Mouse (Mus musculus) cerebellum, adult 18-20 months (tissue): ENCODE results near the gene St7l.
"Not testable (repeated sequence)": the region's sequence is repeated elsewhere in the genome, so short reads cannot be mapped to it uniquely, and the experiment has no call there.

Source experiments
- DNase-seq, 2 experiments: peaks; one replicate each; pipeline ENCODE4 v3.0.0; 2021

St7l gene

DNA sequence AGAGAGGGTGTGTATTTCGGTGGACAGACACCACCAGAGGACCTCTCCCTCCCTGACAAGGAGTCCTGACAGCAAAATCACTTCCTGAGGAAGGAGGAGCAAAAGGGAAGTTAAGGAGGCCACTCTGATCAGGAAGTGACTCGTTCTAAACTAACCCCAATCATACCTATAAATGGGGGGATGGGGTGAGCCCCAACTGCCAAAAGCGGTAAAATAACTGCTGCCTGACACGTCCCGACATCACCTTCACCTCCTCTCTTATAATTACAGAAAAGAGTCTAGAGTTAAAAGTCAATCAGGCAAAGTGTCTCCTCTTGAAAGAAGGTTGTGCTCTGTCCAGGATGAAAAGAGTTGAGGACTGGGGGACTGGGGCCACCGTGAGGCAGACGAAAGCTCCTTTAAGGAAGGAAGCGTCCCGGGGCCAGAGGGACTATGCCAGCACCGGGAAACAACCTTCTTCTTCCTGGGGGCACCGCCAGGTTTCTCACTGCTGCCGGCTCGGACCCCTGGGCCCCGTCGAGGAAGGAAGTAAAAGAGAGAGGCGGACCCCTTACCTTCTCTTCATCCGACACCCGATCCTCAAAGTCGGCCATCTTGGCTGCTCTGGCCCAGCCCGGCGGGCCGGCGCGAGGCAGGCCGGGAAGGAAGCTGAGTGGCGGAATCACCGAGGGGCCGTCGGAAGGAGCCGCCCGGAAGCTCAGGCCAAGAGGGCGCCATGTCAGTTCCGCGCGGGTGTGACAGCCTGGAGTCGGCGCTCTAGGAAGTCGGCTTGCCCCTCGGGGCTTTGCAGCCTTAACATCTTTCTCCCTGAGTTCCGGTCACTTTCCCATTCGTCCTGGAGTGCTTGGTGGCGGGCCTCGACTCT is at the start of gene St7l, which contains the start of gene Capza1:
St7l (plus strand) TSS at position 220 of the 865 bp plus-strand sequence.
Capza1 (minus strand) TSS at position 720 of the 865 bp plus-strand sequence.
- DNase-seq, result peak; percentile 90 to 91

DNA sequence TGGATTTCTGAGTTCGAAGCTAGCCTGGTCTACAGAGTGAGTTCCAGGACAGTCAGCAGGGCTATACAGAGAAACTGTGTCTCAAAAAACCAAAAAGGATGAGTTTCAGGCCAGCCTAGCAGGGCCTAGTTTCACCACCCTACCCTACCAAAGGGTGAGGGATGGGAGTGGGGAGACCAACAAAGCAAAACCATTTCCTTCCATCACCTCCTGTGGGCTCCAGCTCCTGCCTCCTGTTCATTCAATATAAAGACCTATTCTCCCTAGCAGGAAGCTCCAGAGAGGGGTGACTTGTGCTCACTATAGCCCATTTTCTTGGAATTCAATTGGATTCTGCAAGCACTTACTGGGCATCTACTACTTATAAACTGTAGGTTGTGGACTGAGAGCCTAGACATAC is 49.1 kb upstream of the St7l start:
- DNase-seq, result no peak

DNA sequence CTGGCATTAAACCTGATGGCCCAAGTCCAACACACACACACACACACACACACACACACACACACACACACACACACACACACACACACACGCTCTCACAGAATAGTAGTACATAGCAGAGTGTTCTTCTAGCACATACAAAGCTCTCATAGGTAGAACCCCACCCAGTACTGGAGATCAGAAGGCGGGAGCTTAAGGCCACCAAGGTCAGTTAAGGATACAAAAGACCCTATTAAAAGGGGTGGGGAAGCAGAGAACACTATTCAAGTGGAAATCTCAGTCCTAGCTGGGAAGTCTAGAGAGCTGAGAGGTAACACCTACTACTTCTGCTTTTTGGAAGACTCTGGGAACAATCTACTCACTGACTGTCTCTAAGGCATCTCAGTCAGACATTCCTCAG is 48.5 kb upstream of the St7l start:
- DNase-seq, result no peak

DNA sequence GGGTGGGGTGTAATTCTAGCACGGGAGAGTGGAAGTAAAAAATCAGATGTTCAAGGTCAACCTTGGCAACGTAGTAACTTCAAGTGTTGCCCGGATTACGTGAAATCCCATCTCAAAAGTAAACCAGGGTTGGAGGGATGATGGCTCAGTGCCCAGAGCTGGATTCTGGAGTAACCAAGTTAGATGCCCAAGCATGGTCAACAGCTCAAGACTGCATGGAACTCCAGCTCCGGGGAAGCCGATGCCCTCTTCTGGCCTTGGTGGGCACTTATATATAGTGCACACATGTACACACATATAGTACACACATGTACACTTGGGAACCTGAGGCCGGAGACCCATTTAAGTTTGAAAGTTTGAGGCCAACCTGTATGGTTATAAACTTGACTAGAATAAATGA is 47.7 kb upstream of the St7l start:
- DNase-seq, result no peak

DNA sequence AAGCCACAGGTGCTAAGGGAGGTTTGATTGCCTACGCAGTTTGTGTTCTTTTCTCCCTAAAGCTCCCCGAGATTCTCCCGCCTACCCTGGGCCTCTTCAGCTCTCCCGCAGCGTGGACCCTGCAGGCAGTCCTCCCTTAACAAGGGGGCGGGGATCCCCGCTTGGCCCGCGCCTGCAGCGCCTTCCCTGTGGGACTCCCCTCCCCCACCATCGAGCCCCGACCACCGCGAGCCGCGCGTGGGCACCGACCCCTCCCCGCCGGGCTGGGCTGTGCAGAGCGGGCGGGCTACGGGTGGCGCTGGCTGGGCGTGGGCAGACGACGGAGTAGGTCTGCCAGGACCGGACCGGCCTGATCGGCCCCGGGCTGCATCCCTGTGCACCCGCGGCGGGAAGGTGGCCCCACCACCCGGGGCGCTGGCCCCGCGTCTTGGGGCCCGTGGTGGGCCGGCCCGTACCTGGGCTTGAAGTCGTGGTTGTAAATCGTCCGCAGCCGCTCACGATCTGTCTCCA is 46.3 kb upstream of the St7l start:
- DNase-seq, result peak; percentile 12 to 32

DNA sequence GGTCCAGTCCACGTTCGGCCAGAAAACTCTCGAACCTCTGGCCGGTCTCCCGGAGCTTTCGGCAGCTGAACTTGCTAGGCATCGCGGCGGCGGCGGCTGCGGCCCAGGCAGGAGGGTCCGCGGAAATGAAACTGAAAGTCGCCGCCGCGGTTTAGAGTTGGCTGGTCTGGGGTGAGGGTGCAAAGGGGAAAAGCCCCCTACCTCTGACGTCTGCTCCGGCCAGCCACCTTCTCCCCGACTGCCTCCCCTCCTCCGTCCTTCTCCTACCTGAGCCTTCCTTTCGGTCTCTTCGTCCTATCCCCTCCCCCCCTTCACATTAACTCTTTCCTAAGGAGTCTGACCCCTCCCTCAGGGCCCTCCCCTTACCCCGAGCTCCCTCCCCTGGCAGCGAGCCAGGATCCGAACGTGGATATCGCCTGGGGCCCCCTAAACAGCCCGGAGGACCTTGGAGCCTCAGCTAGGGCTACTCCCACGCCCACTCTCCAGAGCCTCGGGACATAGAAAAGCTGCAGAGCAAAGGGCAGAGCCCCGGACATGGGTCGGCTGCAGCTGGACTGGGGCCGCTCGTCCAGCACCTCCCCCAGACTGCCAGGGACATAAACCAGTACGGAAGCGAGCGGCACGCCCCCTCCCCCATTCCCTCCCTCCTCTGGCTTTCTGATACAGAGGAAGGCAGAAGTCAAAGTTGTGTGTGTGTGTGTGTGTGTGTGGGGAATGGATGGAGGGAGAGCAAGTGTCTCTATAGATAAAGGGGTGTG is 45.6 kb upstream of the St7l start, which contains the start of gene Mov10:
Mov10 (minus strand) TSS at position 573 of the 758 bp plus-strand sequence.
- DNase-seq, result peak; percentile 9 to 30

DNA sequence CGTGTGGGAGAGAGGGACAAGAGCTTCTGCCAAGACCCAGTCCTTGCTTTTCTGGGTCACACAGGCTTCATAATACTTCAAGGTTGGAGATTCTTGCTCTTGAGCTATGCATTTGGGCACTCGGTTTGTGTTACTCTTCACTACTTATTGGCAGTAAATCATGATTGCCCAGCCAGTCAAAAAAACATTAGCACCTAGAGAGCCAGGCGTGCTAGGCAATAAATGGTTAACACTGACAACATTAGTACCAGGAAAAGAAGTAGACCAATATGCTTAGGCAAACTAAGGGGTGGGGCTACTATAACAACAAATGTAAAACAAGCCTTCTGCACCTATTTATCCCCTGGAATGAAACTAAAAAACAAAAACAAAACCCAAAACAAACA is 45.1 kb upstream of the St7l start:
- no peak for DNase-seq

DNA sequence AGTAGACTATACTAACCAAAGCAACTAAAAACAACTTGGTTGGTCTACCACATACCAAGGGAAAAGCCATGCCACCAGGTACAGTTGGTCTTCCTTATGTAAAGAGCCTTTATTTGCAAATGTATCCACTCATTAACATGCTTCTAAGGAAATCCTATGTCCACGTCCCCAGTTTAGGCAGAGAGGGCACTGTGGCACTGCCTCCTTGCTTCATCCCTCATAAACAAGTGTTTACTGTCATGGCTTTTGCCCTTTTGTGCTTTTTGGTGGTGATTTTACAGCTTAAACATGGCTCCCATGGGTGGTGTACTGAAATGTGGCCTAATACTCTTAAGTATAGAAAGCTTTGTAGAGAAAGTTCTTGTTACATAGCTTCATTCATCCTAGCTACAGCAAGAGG is 43.4 kb upstream of the St7l start:
- DNase-seq, result no peak

DNA sequence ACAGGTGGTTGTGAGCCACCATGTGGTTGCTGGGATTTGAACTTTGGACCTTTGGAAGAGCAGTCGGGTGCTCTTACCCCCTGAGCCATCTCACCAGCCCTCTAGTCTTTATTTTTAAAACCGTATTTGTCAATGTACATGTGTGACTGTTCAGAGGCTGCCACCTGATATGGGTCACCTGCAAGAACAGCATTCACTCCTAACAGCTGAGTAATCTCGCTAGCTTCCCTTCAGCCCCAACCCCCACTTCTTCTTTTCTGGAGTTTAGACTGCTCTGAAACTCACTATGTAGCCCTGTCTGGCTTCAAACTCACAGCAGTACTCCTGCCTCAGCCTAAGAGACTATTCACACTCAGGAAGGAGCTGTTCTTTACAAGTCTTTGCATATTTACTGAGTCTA is 41.4 kb upstream of the St7l start:
- no peak for DNase-seq

DNA sequence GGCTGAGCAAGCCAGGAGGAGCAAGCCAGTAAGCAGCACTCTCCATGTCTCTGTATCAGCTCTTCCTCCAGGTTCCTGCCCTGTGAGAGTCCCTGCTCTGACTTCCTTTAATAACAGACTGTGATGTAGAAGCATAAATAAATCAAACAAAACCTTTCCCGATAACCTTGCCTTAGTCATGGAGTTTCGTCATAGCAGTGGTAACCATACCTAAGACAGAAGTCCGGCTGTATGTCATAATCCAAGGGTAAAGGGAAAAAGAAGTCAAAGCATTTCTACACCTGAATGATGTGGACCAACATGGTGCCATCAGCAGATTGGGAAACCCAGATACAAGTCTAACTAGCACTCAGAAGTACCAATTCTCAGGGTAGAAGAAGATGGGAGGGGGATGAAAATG is 28.0 kb upstream of the St7l start:
- no peak for DNase-seq

DNA sequence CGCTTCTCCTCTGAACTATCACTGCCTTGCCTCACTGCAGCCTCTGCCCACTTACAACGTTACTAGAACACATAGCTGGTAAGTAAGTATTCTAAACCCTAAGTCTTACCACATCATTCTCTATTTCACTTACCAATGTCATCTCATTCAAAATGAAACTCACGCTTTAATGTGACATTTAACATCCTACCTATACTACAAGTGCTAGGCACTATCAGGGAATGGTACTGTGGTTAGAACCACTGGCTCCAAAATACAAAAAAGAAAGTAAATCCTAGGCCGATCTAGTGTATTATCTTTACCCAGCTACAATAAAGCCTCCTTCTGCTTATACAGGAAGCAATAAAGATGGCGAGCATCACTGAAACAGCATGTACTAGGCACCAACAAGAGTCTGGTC is 22.8 kb upstream of the St7l start:
- no peak for DNase-seq

DNA sequence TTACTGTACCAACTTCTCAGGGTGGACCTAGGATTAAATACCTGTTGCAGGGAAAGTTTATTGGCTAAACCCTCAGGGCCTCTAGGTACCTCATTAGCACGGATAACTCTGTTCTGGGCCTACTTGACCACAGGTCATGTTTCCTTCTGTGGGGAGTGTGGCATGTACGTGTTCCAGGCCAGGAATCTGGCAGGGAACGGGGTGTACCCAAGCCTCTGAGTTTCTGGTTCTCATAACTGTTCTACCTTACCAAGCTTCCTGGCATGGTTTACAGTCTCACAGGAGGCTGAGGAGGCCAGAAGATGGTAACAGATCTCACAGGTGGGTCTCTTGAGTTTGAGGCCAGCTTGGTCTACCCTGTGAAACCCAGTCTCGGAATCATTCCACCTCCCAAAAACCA is 17.2 kb upstream of the St7l start:
- no peak for DNase-seq

DNA sequence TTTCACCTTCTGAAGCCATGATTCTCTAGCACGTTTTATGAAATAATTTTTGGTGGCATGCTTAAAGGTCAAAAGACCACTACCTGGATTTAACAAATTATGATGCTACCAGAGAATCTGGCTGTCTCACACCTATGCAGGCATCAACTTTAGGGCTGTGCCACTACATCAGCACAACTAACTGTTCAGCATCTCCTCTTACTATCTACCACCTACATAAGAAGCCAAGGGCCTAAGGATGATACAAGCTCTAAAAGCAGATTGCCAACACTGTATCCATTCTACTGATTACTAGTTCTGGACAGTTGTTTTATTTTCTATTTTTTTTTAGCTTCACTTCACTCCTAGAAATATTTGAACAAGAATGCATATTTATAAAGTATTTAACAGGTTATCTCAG is 9.3 kb upstream of the St7l start:
- DNase-seq, result no peak

DNA sequence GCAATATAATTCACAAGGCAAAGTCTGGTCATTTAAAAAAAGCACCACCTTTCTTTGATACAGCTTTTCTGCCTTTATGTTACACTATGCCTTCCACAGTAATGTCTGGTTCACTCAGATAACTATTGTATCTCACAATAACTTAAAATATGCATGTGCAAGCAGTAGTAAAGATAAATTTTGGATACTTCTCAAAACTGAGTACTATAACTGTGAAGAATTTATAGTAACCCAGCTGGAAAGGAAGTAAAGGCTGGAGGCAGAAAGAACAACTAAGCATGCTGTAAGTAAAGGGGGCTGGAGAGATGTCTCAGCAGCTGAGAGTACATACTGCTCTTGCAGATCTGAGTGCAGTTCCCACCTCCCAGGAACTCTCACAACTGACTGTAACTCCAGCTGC is 8.9 kb upstream of the St7l start:
- DNase-seq, result no peak

DNA sequence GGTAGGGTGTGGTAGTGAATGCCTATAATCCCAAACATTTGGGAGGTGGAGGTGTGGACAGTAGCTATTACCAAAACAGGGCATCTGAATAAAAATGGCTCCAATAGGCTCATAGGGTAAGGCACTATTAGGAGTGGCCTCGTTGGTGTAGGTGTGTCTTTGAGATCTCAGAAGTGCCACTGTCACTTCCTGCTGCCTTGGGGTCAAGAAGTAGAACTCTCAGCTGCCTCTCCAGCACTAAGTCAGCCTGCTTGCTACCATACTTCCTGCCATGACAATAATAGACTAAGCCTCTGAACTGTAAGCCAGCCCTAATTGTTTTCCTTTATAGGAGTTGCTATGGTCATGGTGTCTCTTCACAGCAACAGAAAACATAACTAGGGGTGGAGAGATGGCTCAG is 7.7 kb upstream of the St7l start:
- DNase-seq, result no peak

DNA sequence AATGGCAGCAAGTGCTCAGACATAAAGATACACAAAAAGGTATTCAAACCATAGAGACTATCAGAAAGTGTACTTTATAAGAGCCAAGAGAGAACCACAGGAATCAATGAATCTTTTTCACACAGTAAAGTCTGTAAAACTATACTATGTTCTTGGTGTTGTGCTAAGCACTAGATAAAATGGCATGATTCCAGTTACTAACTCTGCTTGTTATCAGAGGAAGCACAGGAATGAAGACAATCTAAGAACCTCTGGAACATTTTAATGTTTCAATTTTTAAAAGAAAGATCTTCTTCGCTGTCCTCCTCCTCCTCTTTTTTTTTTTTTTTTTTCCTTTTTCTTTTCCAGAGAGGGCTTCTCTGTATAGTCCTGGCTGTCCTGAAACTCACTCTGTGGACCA is 5.2 kb upstream of the St7l start:
- no peak for DNase-seq

DNA sequence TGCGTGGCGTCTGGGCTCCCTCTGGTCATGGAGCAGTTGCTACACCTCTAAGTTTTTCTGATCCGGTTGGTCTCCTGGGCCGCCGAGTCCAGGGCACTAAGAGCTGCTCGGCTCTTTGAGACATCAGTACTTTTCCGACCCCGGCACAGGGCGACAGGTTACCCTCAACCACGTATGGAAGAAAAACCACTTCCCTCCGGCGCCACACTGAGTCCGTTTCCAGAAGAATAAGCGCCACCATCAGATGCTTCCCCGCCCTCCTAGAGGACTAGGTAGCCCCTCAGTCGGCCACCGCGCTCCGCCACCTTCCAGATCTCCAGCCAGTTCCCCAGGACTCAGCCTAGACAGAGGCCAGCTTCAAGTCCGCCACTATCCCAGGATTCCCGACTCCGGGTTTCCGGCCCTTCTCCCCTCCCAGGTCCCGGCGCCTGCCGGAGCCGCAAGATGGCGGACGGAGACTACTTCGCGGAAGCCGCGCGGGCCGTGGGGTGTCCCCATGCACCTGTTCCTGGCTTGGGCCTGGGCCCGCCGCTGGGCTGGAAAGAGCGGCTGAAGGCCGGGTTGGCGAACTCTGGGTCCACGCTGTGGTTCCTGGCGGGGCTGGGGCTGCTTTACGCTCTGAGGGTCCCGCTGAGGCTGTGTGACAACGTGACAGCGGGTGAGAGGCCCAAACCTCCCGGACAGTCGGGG is 991 bp downstream of the St7l start:
- peak; percentile 92 to 94 for DNase-seq

DNA sequence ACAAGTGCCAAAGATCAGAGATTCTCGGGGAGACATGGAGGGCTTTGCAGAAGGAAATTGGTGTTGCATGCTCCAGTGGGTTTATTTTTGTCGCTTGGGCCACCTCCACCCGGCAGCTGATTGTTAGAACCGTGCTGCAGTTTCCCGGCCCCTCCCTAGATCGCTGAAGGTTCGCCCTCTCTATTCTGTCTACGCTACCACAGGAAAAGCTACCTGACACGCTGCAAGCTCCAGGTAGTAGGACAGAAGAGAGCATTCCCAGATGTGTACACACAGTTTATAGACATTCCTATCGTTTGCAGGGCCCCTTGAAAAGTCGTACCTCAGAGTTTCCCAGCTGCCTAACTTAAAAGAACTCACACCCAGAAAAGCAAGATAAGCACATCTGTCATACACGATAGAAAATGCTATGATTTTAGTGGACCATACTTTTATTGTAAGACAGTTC is 1.6 kb downstream of the St7l start:
- DNase-seq, result no peak

DNA sequence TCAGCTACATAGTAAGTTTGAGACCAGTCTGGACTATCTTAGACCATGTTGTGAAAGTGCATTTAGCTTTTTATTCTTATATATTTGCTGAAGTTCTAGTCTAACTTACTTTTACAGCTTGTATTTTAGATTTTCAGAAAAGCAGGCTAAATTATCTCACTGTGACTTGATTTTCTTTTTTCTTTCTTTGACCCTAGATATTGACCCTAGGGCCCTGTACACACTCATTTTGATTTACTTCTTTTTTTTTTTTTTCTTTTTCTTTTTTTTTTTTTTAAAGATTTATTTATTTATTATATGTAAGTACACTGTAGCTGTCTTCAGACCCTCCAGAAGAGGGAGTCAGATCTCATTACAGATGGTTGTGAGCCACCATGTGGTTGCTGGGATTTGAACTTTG is 2.9 kb downstream of the St7l start:
- not testable (repeated sequence) for DNase-seq

DNA sequence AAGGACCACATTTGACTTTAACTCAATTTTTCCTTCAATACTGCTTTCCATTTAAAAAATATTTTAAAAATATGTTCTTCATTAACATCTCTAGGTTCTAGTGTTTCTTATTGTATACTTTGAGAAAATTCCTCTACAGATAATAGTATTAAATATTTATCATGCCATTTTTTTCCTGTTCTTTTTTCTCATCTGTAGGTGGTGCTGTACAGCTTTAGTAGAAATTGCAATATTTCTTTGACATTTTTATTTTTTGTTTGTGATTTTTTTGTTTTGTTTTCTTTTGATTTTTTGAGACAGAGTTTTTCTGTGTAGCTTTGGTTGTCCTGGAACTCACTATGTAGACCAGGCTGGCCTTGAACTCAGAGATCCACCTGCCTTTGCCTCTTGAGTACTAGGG is 5.8 kb downstream of the St7l start:
- DNase-seq, result no peak

DNA sequence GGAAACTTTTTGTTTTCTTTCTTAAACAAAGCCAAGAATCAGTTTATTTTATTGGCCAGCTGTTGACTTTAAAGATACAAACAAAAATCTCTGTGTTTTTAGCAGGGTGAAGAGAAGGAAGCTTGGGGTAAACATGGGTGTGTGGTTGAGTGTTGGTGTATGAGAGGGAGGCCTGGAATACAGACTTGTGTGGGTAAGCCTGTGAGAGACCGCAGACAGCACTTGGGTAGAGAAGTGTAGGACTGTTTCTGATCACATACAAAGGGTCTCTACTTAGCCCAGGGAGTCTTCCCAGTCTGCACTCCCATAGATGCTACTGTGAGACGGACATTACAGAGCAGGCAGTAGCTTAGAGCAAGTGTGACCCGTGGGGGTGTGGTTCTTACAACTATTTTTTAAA is 24.8 kb downstream of the St7l start:
- no peak for DNase-seq

DNA sequence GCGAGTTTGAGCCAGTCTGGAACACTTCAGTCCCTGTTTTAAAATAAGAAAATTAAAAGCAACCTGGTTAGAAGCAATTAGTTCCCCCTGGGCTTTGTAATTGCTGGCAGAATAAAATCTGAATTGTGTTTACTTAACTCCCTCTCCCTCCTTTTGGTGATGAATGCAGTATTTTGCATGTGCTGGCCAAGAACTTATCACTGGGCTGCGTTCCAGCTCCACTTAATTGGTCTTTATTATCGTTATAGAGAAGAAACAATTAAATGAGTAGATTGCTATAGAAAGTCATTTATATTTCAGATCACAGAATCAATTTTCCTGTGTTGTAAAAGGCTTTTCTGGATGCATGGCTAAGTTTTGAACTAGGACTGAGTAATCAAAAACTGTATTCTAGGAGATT is 32.3 kb downstream of the St7l start:
- no peak for DNase-seq

DNA sequence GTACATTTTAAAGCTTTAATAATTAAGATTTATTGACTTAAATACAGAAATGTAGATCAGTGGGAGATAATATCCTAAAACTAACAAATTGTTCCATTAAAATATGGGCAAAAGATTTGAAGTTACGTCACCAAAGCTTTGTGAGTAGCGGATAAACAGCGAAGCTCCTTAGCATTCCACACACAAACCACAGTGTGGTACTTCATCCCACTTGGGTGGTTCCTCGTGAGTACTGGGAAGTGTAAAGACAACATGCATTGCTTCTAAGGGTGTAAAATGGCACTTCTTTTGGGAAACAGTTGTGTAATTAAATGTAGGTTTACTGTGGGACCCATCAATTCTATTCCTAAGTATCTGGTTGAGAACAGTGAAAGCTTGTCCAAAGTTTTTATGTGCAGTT is 37.3 kb downstream of the St7l start:
- DNase-seq, result no peak
